Mouse (Mus musculus): ENCODE data around the gene Kcnh4. TPM values are rescaled to one million over a fixed set of nuclear protein-coding genes. Genes with fewer than 3 reads are reported as not detected.

The Kcnh4 gene
- polyA plus RNA-seq, 1 experiment from 2014 or later: 6.8 TPM

DNA sequence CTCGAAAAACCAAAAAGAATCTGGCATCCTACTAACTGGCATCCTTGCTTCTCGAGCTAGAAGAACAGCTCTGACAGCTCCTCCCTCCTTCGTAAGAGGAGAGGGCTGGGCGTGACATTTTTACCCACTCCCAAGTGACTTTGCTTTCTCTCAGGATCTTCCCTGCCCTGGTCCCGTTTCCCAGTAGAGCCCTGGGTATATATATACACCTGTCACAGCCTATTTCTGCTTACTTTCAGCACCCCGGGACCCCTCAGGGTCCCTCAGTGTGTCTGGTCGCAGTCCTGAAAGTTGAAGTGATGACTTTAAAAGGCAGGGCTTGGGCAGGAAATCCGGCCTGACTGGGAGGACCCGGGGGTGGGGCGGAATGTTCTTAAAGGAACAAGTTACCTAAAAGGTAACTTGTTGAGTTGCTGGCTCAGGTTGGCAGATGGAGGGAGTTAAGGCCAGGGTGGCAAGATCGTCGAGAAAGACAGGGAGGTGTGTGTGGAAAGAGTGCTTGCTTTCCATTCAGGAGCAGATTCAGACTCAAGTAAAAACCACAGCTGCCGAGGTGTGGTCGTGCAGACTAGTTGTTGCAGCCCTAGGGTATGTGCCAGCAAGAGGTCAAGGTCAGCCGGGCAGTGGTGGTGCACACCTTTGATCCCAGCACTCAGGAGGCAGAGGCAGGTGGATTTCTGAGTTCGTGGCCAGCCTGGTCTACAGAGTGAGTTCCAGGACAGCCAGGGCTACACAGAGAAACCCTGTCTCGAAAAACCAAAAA, 11.1 kb upstream of the Kcnh4 start, which contains the start of gene Ghdc:
Gene Ghdc, minus strand, starts transcription at position 312 of the 763 bp plus-strand sequence.
- H3K4me1 ChIP-seq (replicated peaks; ENCODE audit: control insufficient read depth, insufficient read depth, low read length): peaks cover 7% of the 10 kb centered on the region
- H3K9me3 ChIP-seq (ENCODE audit: control insufficient read depth, low read length): no peaks in the 10 kb centered on the region
- H3K27me3 ChIP-seq (replicated peaks; ENCODE audit: control insufficient read depth, insufficient read depth, low read length): no peaks in the 10 kb centered on the region
- no peak within 1 kb of the TSS; the same call in 1 of the 2 replicates for H3K27ac ChIP-seq (ENCODE audit: low read length)
- peak within 1 kb of the TSS; percentile 47 for H3K4me3 ChIP-seq (replicated peaks; ENCODE audit: low read length)
- peak within 1 kb of the TSS; percentile 48 for H3K9ac ChIP-seq (replicated peaks; ENCODE audit: low read depth, low read length)
- ATAC-seq: 0 out of 2 replicates have a peak, but pooled peaks have one; percentile 15
- 26% methylated on average over 17 of the region's 17 CpGs for WGBS
- H3K4me2 ChIP-seq (ENCODE audit: low read length): peak within 1 kb of the TSS; percentile 52
- no peaks in the 10 kb centered on the region for H3K36me3 ChIP-seq (ENCODE audit: control insufficient read depth, insufficient read depth)

DNA sequence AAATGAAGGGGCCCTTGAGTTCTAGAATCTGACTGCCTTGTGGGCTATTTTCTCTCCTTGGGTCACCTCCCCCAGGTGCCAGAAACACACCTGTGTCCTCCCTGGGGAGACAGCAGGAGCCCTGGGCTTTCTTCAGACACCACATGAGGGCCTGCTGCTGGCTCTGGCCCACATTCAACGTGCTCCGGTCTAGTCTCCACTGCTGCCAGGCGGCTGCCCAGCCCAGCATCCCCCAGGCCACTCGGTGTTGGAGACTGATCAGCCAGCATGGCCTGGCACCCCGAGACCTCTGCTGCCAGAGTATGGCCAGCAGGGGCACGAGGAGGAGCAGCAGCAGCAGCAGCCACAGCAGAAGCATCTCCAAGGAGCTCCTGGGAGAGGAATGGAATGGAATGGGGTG, 10.2 kb upstream of the Kcnh4 start:
- ATAC-seq: no peak
- H3K9ac ChIP-seq (replicated peaks; ENCODE audit: low read depth, low read length): no peak overlapping the region

DNA sequence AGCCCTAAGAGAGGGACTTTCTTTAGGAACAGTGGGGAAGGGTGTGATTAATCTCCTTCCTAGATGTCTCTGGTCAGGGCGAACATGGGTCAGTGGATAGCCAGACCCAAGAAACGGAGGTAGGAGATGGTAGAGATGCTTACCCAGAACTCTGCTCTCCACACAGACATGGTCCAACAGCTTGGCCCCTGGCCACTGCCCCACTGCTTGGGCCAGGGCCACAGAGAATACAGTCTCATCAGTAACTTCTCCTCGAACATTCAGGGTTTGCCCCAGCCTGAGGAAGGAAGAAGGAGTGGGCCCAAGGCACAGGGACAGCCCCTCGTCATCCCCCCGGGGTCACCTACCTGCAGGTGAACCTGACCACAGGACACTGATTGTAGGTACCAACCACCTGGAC, 8.1 kb upstream of the Kcnh4 start:
- Histone ChIP-seq H3K27me3 (replicated peaks; ENCODE audit: control insufficient read depth, insufficient read depth, low read length) (no peaks in the 10 kb centered on the region), H3K9ac (replicated peaks; ENCODE audit: low read depth, low read length) (no peak overlapping the region), H3K4me2 (ENCODE audit: low read length) (no peak overlapping the region), H3K27ac (ENCODE audit: low read length) (no peak overlapping the region), H3K4me3 (replicated peaks; ENCODE audit: low read length) (no peak overlapping the region), H3K4me1 (replicated peaks; ENCODE audit: control insufficient read depth, insufficient read depth, low read length) (peaks cover 7% of the 10 kb centered on the region), H3K36me3 (ENCODE audit: control insufficient read depth, insufficient read depth) (no peaks in the 10 kb centered on the region), H3K9me3 (ENCODE audit: control insufficient read depth, low read length) (no peaks in the 10 kb centered on the region)
- no peak for ATAC-seq
- WGBS: 88% methylated on average over 5 of the region's 5 CpGs

More for the DNA sequence above, 10.2 kb upstream of the Kcnh4 start:
- Histone ChIP-seq H3K27me3 (replicated peaks; ENCODE audit: control insufficient read depth, insufficient read depth, low read length) (no peaks in the 10 kb centered on the region), H3K36me3 (ENCODE audit: control insufficient read depth, insufficient read depth) (no peaks in the 10 kb centered on the region), H3K27ac (ENCODE audit: low read length) (no peak overlapping the region), H3K9me3 (ENCODE audit: control insufficient read depth, low read length) (no peaks in the 10 kb centered on the region), H3K4me1 (replicated peaks; ENCODE audit: control insufficient read depth, insufficient read depth, low read length) (peaks cover 7% of the 10 kb centered on the region), H3K4me2 (ENCODE audit: low read length) (peak overlapping the region; percentile 52), H3K4me3 (replicated peaks; ENCODE audit: low read length) (no peak overlapping the region; the same call in 1 of the 2 replicates)
- 50% methylated on average over 6 of the region's 6 CpGs for WGBS

- no peak overlapping the region for H3K4me2 ChIP-seq (ENCODE audit: low read length)
- no peaks in the 10 kb centered on the region for H3K9me3 ChIP-seq (ENCODE audit: control insufficient read depth, low read length)
- H3K9ac ChIP-seq (replicated peaks; ENCODE audit: low read depth, low read length): no peak overlapping the region
- no peak overlapping the region for H3K4me3 ChIP-seq (replicated peaks; ENCODE audit: low read length)
- H3K27ac ChIP-seq (ENCODE audit: low read length): no peak overlapping the region
- no peaks in the 10 kb centered on the region for H3K36me3 ChIP-seq (ENCODE audit: control insufficient read depth, insufficient read depth)
- no peaks in the 10 kb centered on the region for H3K27me3 ChIP-seq (replicated peaks; ENCODE audit: control insufficient read depth, insufficient read depth, low read length)
- WGBS: 87% methylated on average over 9 of the region's 9 CpGs
- H3K4me1 ChIP-seq (replicated peaks; ENCODE audit: control insufficient read depth, insufficient read depth, low read length): peaks cover 9% of the 10 kb centered on the region
- no peak for ATAC-seq
These were observed 7.0 kb upstream of the Kcnh4 start for GRCm38 (mm10) chr11:100766726-100767125.

GRCm38 (mm10) chr11:100762831-100763230, 3.1 kb upstream of the Kcnh4 start, which contains the start of gene Hcrt:
Hcrt (minus strand) TSS chr11:100762931.
- 84% methylated on average over 7 of the region's 7 CpGs for whole genome bisulfite sequencing
- peaks cover 21% of the 10 kb centered on the region for H3K4me1 ChIP-seq (replicated peaks; ENCODE audit: control insufficient read depth, insufficient read depth, low read length)

GRCm38 (mm10) chr11:100761547-100762045, 1.9 kb upstream of the Kcnh4 start:
- peak; percentile 44 for ATAC-seq
- Histone ChIP-seq H3K4me2 (ENCODE audit: low read length) (peak overlapping the region; percentile 74), H3K36me3 (ENCODE audit: control insufficient read depth, insufficient read depth) (no peaks in the 10 kb centered on the region), H3K27me3 (replicated peaks; ENCODE audit: control insufficient read depth, insufficient read depth, low read length) (no peaks in the 10 kb centered on the region; the same call in 1 of the 2 replicates), H3K9me3 (ENCODE audit: control insufficient read depth, low read length) (no peaks in the 10 kb centered on the region), H3K9ac (replicated peaks; ENCODE audit: low read depth, low read length) (peak overlapping the region; percentile 63), H3K4me1 (replicated peaks; ENCODE audit: control insufficient read depth, insufficient read depth, low read length) (peaks cover 21% of the 10 kb centered on the region), H3K4me3 (replicated peaks; ENCODE audit: low read length) (peak overlapping the region; percentile 47), H3K27ac (ENCODE audit: low read length) (no peak overlapping the region)
- WGBS: under 1% methylated on average over 27 of the region's 27 CpGs

More at GRCm38 (mm10) chr11:100762831-100763230, 3.1 kb upstream of the Kcnh4 start, which contains the start of gene Hcrt:
- no peaks in the 10 kb centered on the region for H3K9me3 ChIP-seq (ENCODE audit: control insufficient read depth, low read length)
- no peaks in the 10 kb centered on the region for H3K36me3 ChIP-seq (ENCODE audit: control insufficient read depth, insufficient read depth)
- peak within 1 kb of the TSS; percentile 74 for H3K4me2 ChIP-seq (ENCODE audit: low read length)
- no peaks in the 10 kb centered on the region; the same call in 1 of the 2 replicates for H3K27me3 ChIP-seq (replicated peaks; ENCODE audit: control insufficient read depth, insufficient read depth, low read length)
- no peak within 1 kb of the TSS for H3K27ac ChIP-seq (ENCODE audit: low read length)
- ATAC-seq: no peak
- peak within 1 kb of the TSS; percentile 47 for H3K4me3 ChIP-seq (replicated peaks; ENCODE audit: low read length)
- H3K9ac ChIP-seq (replicated peaks; ENCODE audit: low read depth, low read length): peak within 1 kb of the TSS; percentile 63

DNA sequence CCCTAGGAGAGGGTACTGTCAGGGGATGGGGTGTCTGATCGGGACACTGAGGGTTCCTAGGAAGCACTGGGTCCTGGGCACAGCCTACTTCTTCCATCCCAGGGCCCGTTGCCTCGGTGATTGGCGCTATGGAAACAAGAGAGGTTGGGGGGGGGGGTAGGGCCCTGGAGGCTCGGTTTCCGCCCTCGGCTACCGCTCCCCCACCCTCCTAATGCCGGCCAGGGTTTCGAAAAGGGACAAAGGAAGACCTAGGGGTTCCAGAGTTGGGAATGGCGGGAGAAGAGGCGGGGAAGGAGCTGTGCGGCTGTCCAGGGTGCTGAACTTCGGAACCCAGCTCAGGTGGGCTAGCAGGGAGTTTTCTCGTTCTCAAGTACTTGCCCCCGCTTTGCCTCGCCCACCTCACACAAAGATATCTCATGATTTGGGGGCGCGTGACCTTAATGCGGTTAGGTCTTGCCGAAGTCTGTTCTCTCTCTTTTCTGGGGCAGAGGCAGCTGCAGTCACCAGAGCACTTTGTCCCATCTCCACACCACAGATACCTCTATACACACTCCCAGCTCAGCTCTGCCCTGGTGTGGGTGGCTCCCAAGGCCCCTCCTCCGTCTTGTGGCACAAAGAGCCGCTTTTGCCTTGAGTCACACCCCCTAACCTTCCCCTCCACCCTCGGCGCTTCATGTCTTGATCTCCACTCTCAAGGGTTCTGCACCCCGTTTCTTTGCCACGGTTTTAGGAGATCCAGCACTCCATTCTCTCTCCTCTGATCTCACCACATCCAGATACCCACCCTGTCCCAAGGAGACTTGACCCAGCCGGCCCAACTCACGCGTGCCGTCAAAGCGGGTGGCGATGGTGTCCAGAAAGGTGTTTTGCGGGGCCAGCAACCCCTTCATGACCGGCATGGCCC, 783 bp downstream of the Kcnh4 start:
- Histone ChIP-seq H3K27me3 (replicated peaks; ENCODE audit: control insufficient read depth, insufficient read depth, low read length) (no peaks in the 10 kb centered on the region; the same call in 1 of the 2 replicates), H3K36me3 (ENCODE audit: control insufficient read depth, insufficient read depth) (no peaks in the 10 kb centered on the region), H3K4me2 (ENCODE audit: low read length) (peak overlapping the region; percentile 50), H3K9me3 (ENCODE audit: control insufficient read depth, low read length) (no peaks in the 10 kb centered on the region), H3K4me3 (replicated peaks; ENCODE audit: low read length) (peak overlapping the region; percentile 51), H3K9ac (replicated peaks; ENCODE audit: low read depth, low read length) (peak overlapping the region; percentile 61), H3K4me1 (replicated peaks; ENCODE audit: control insufficient read depth, insufficient read depth, low read length) (peaks cover 21% of the 10 kb centered on the region), H3K27ac (ENCODE audit: low read length) (peak overlapping the region; percentile 23; the same call in 1 of the 2 replicates)
- ATAC-seq: peak; percentile 57
- WGBS: under 1% methylated on average over 33 of the region's 35 CpGs

DNA sequence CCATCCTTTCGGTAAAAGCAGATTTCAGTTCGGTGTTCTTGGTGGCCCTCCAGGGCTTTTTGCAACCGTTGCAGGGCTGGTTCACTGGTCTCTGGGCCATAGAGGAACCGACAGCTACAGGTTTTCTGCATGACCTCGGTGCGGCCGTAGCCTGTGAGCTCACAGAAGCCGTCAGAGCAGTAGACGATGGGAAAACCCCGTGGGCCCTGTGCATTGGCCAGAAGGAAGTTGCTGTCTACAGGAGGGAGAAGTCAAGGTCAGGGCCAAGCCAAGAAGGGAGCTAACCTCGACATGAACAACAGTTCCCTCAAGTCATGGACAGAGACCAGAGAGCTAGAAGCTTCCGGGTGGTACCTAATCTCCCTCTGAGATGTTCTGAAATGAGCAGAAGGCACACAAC, 2.2 kb downstream of the Kcnh4 start:
- H3K9ac ChIP-seq (replicated peaks; ENCODE audit: low read depth, low read length): no peak overlapping the region
- ATAC-seq: no peak
- peaks cover 21% of the 10 kb centered on the region for H3K4me1 ChIP-seq (replicated peaks; ENCODE audit: control insufficient read depth, insufficient read depth, low read length)
- no peaks in the 10 kb centered on the region; the same call in 1 of the 2 replicates for H3K27me3 ChIP-seq (replicated peaks; ENCODE audit: control insufficient read depth, insufficient read depth, low read length)
- no peaks in the 10 kb centered on the region for H3K9me3 ChIP-seq (ENCODE audit: control insufficient read depth, low read length)
- no peak overlapping the region for H3K4me2 ChIP-seq (ENCODE audit: low read length)
- no peak overlapping the region for H3K4me3 ChIP-seq (replicated peaks; ENCODE audit: low read length)
- H3K27ac ChIP-seq (ENCODE audit: low read length): no peak overlapping the region
- 92% methylated on average over 12 of the region's 12 CpGs for WGBS
- no peaks in the 10 kb centered on the region for H3K36me3 ChIP-seq (ENCODE audit: control insufficient read depth, insufficient read depth)

- Histone ChIP-seq H3K9me3 (ENCODE audit: control insufficient read depth, low read length) (no peaks in the 10 kb centered on the region), H3K4me3 (replicated peaks; ENCODE audit: low read length) (no peak overlapping the region), H3K27me3 (replicated peaks; ENCODE audit: control insufficient read depth, insufficient read depth, low read length) (no peaks in the 10 kb centered on the region; the same call in 1 of the 2 replicates), H3K9ac (replicated peaks; ENCODE audit: low read depth, low read length) (no peak overlapping the region), H3K36me3 (ENCODE audit: control insufficient read depth, insufficient read depth) (no peaks in the 10 kb centered on the region), H3K27ac (ENCODE audit: low read length) (no peak overlapping the region), H3K4me1 (replicated peaks; ENCODE audit: control insufficient read depth, insufficient read depth, low read length) (peaks cover 16% of the 10 kb centered on the region), H3K4me2 (ENCODE audit: low read length) (no peak overlapping the region)
- ATAC-seq: no peak
- WGBS: 71% methylated on average over 6 of the region's 6 CpGs
These were observed 3.3 kb downstream of the Kcnh4 start for GRCm38 (mm10) chr11:100756476-100756875.
